Mouse (Mus musculus) hindbrain, embryonic 14.5 days (tissue): ENCODE data around the gene Psma6. TPM values are rescaled to one million over a fixed set of nuclear protein-coding genes. Genes with fewer than 3 reads are reported as not detected.

Experiments used
- ATAC-seq: fragments of 200-750 bp; cut with Nextera tagmentation; 2 replicates; pipeline ENCODE4 v1.8.0; 2017; ENCODE audit warnings: moderate number of reproducible peaks, mild to moderate bottlenecking, moderate TSS enrichment, moderate library complexity; ENCODE audit not compliant: low FRiP score
- DNase-seq: peaks from one replicate; pipeline ENCODE4 v3.0.0-alpha.2; 2015; ENCODE audit warnings: low spot score
- H3K27ac ChIP-seq: fragments of 300-500 bp; sonication (generic); 2 replicates; pipeline ENCODE4 v1.5.1; 2014; ENCODE audit warnings: mild to moderate bottlenecking, moderate library complexity
- H3K27me3 ChIP-seq: fragments of 300-500 bp; sonication (generic); 2 replicates; pipeline ENCODE4 v1.6.1; 2014; ENCODE audit warnings: mild to moderate bottlenecking, low read length, mixed read lengths; ENCODE audit not compliant: control insufficient read depth, insufficient read depth
- H3K36me3 ChIP-seq: fragments of 300-500 bp; sonication (generic); replicated peaks from 2 replicates; pipeline ENCODE4 v1.6.1; 2014; ENCODE audit not compliant: control insufficient read depth, insufficient read depth
- H3K4me1 ChIP-seq: fragments of 300-500 bp; sonication (generic); replicated peaks from 2 replicates; pipeline ENCODE4 v1.6.1; 2014; ENCODE audit warnings: antibody characterized with exemption, low read length, mixed read lengths; ENCODE audit not compliant: control insufficient read depth, insufficient read depth
- H3K4me2 ChIP-seq: fragments of 300-500 bp; sonication (generic); replicated peaks from 2 replicates; pipeline ENCODE4 v1.6.1; 2014; ENCODE audit warnings: mild to moderate bottlenecking, moderate library complexity
- H3K4me3 ChIP-seq: fragments of 300-500 bp; sonication (generic); replicated peaks from 2 replicates; pipeline ENCODE4 v1.5.1; 2014; ENCODE audit warnings: mild to moderate bottlenecking, low read length
- H3K9ac ChIP-seq: fragments of 300-500 bp; sonication (generic); 2 replicates; pipeline ENCODE4 v1.6.1; 2014
- H3K9me3 ChIP-seq: fragments of 300-500 bp; sonication (generic); 2 replicates; pipeline ENCODE4 v1.6.1; 2016; ENCODE audit warnings: low read length; ENCODE audit not compliant: control insufficient read depth
- WGBS: fragments of 180-500 bp; shearing (Covaris S2); extraction: QIAGEN DNeasy Blood & Tissue Kit; methylation state at CpG from one replicate; pipeline ENCODE4 v1.1.7; 2014; 5-methylcytosine and 5-hydroxymethylcytosine counted together
- polyA plus RNA-seq: library from polyadenylated mRNA; unstranded; fragments of >200 nt; fragmentation: Nextera tagmentation; extraction: Ambion mirVana; gene quantifications from 2 replicates; pipeline ENCODE4 v1.2.1, GENCODE M21; 2014

Psma6 gene
- polyA plus RNA-seq, 1 experiment from 2014 or later = 442 TPM

DNA sequence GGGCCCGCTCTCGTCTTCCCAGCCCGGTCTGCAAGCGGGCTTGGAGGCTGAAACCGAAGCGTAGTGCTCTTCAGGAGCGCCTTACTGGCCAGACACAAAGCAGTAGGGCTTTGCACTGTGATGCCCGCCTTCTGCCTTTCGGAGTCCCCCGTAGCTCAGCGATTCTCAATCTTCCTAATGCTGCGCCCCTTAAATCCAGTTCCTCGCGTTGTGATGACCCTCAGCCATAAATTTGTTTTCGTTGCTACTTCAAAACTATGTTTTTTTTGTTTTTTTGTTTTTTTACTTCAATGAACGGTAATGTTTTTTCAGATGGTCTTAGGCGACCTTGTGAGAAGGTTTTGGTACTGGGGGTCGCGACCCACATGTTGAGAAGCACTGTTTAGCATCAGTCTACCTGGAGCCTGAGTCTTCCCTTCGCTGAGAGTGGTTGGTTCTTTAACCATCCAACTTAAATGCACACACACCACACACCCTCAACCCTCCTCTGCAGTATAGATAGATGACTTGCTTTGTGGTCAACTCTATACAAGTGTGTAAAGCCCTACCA lies 15.2 kb downstream of the Psma6 start:
- Histone ChIP-seq H3K27ac (peak overlapping the region; percentile 88), H3K4me2 (peak overlapping the region; percentile 87), H3K9me3 (no peaks in the 10 kb centered on the region), H3K4me1 (peaks cover 26% of the 10 kb centered on the region), H3K9ac (peak overlapping the region; percentile 96), H3K4me3 (peak overlapping the region; percentile 99), H3K27me3 (no peaks in the 10 kb centered on the region), H3K36me3 (no peaks in the 10 kb centered on the region; the same call in 1 of the 2 replicates)
- peak; percentile 13; the same call in 1 of the 2 replicates for ATAC-seq
- no peak for DNase-seq
- WGBS = 1% methylated on average over 20 of the region's 20 CpGs

GRCm38 (mm10) chr12:55407888-55408287 lies 23.9 kb downstream of the Psma6 start:
- no peak overlapping the region for H3K4me3 ChIP-seq
- no peaks in the 10 kb centered on the region for H3K4me1 ChIP-seq
- no peaks in the 10 kb centered on the region for H3K9me3 ChIP-seq
- no peak overlapping the region for H3K4me2 ChIP-seq
- WGBS = 95% methylated on average over 5 of the region's 5 CpGs
- no peak for DNase-seq
- no peaks in the 10 kb centered on the region for H3K27me3 ChIP-seq
- peaks cover 54% of the 10 kb centered on the region for H3K36me3 ChIP-seq
- ATAC-seq = no peak
- no peak overlapping the region for H3K27ac ChIP-seq
- H3K9ac ChIP-seq = no peak overlapping the region

DNA sequence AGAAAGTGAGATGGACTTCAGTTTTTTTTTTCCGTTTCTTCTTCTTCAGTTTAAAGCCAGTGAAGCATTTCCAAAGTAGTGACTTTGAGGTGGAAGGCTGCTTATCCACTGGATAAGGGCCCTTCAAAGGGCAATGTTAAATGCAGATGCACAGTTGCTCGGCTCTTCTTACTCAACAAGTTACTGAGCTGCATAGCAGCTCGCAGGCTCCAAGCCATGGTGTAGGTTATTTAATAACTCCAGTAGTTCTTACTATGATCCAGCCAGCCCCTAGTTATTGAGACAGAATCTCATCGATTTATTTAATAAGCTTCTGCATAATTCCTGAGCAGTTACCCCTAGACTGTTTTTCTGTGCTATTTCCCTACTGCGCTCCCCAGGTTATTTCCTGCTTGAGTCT lies 31.2 kb downstream of the Psma6 start:
- no peak overlapping the region for H3K4me3 ChIP-seq
- H3K27me3 ChIP-seq = no peaks in the 10 kb centered on the region
- peaks cover 93% of the 10 kb centered on the region for H3K36me3 ChIP-seq
- H3K4me1 ChIP-seq = no peaks in the 10 kb centered on the region
- H3K9me3 ChIP-seq = no peaks in the 10 kb centered on the region
- ATAC-seq = no peak
- H3K27ac ChIP-seq = no peak overlapping the region
- no peak overlapping the region for H3K9ac ChIP-seq
- no peak for DNase-seq
- no peak overlapping the region for H3K4me2 ChIP-seq
- 97% methylated on average over 5 of the region's 5 CpGs for WGBS

GRCm38 (mm10) chr12:55415762-55416161 lies 31.7 kb downstream of the Psma6 start:
- Histone ChIP-seq H3K4me2 (no peak overlapping the region), H3K4me1 (no peaks in the 10 kb centered on the region), H3K9ac (no peak overlapping the region), H3K4me3 (no peak overlapping the region), H3K27me3 (no peaks in the 10 kb centered on the region), H3K36me3 (peaks cover 92% of the 10 kb centered on the region), H3K9me3 (no peaks in the 10 kb centered on the region), H3K27ac (no peak overlapping the region)
- ATAC-seq = no peak
- DNase-seq = no peak
- WGBS = 96% methylated on average over 1 of the region's 1 CpGs

DNA sequence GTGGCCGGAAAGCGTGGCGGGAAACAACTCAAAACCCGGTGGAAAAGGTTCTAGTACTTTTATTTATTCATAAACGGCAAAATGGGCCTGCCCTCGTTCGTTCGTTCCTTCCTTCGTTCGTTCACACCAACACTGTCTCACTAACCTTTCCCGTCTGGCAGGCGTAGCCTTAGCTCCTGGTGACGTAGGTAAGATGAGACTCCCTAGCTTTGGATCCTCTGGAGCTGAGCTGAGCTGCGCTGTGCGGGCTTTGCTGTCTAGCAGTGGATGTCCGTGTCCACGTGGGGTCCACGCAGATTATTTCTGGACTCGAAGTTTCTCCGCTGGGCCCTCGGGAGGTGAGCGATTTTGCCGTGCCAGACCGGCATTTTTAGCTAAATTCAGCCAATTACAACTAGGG lies 36.2 kb downstream of the Psma6 start:
- ATAC-seq (no peak), DNase-seq (no peak)
- WGBS = 96% methylated on average over 24 of the region's 24 CpGs
- Histone ChIP-seq H3K27me3 (no peaks in the 10 kb centered on the region), H3K4me3 (no peak overlapping the region), H3K27ac (no peak overlapping the region), H3K9me3 (no peaks in the 10 kb centered on the region), H3K4me2 (no peak overlapping the region), H3K4me1 (no peaks in the 10 kb centered on the region), H3K36me3 (peaks cover 52% of the 10 kb centered on the region), H3K9ac (no peak overlapping the region)

DNA sequence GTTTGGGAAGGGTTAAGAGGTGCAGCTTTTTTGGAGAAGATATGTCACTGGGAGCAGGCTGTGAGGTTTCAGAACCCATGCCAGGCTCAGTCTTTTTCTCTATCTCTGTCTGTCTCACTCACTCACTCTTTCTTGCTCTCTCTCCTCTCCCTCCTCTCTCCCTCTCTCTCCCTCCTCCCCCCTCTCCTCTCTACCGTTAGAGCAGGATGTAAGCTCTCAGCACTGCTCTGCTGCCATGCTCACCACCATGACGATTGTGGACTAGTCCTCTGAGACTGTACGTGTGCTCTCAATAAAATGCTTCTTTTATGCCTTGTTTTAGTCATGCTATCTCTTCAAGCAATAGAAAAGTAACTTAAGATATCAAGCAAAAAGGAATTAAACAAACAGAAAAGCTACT lies 38.0 kb downstream of the Psma6 start:
- H3K27me3 ChIP-seq = no peaks in the 10 kb centered on the region
- H3K4me2 ChIP-seq = no peak overlapping the region
- ATAC-seq = no peak
- no peak overlapping the region for H3K4me3 ChIP-seq
- WGBS = 38% methylated on average over 3 of the region's 3 CpGs
- no peaks in the 10 kb centered on the region for H3K9me3 ChIP-seq
- no peak overlapping the region for H3K27ac ChIP-seq
- DNase-seq = no peak
- no peak overlapping the region for H3K9ac ChIP-seq
- H3K4me1 ChIP-seq = no peaks in the 10 kb centered on the region
- H3K36me3 ChIP-seq = peaks cover 34% of the 10 kb centered on the region

- H3K9me3 ChIP-seq = no peaks in the 10 kb centered on the region
- WGBS = 91% methylated on average over 7 of the region's 7 CpGs
- no peak for DNase-seq
- H3K4me1 ChIP-seq = no peaks in the 10 kb centered on the region
- no peak overlapping the region for H3K4me3 ChIP-seq
- no peak overlapping the region for H3K9ac ChIP-seq
- H3K4me2 ChIP-seq = no peak overlapping the region
- no peaks in the 10 kb centered on the region for H3K36me3 ChIP-seq
- no peak overlapping the region for H3K27ac ChIP-seq
- no peak for ATAC-seq
- H3K27me3 ChIP-seq = no peaks in the 10 kb centered on the region
Measured at GRCm38 (mm10) chr12:55426300-55426699, 42.3 kb downstream of the Psma6 start.

GRCm38 (mm10) chr12:55429201-55429600 lies 45.2 kb downstream of the Psma6 start:
- H3K9me3 ChIP-seq = no peaks in the 10 kb centered on the region
- no peak for DNase-seq
- no peaks in the 10 kb centered on the region for H3K4me1 ChIP-seq
- no peak for ATAC-seq
- no peak overlapping the region for H3K4me2 ChIP-seq
- H3K27me3 ChIP-seq = no peaks in the 10 kb centered on the region
- no peak overlapping the region for H3K9ac ChIP-seq
- no peak overlapping the region for H3K4me3 ChIP-seq
- no peak overlapping the region for H3K27ac ChIP-seq
- WGBS = 88% methylated on average over 8 of the region's 8 CpGs
- no peaks in the 10 kb centered on the region for H3K36me3 ChIP-seq

DNA sequence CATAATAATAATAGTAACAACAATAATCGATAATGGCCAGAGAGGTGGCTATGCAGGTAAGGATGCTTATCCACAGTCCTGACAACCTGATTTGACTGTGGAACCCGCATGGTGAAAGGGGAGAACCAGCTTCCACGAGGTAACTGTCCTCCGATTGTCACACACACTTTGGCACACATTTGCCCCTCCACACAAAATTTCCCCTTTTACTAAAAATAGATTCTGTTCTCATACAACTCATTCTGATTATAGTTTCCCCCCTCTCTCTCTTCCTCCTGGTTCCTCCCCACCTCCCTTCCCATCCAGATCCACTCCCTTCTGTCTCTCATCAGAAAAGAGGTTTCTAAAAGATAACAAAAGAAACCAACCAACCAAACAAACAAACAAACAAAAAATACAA lies 45.9 kb downstream of the Psma6 start:
- ATAC-seq (no peak), DNase-seq (no peak)
- Histone ChIP-seq H3K36me3 (no peaks in the 10 kb centered on the region), H3K9me3 (no peaks in the 10 kb centered on the region), H3K9ac (no peak overlapping the region), H3K27me3 (no peaks in the 10 kb centered on the region), H3K4me3 (no peak overlapping the region), H3K4me2 (no peak overlapping the region), H3K27ac (no peak overlapping the region), H3K4me1 (no peaks in the 10 kb centered on the region)
- WGBS = 87% methylated on average over 4 of the region's 4 CpGs

- no peak for ATAC-seq
- 94% methylated on average over 7 of the region's 7 CpGs for WGBS
- Histone ChIP-seq H3K4me2 (no peak overlapping the region), H3K4me1 (no peaks in the 10 kb centered on the region), H3K27me3 (no peaks in the 10 kb centered on the region), H3K27ac (no peak overlapping the region), H3K36me3 (no peaks in the 10 kb centered on the region), H3K9me3 (no peaks in the 10 kb centered on the region), H3K4me3 (no peak overlapping the region), H3K9ac (no peak overlapping the region)
- no peak for DNase-seq
Measured at GRCm38 (mm10) chr12:55432284-55432919, 48.4 kb downstream of the Psma6 start.
